Mouse (Mus musculus): ENCODE measurements around the gene Ppp1r12b. TPM values are rescaled to one million over a fixed set of nuclear protein-coding genes. Genes with fewer than 3 reads are reported as not detected.

Ppp1r12b gene
- total and polyA plus RNA-seq, 3 experiments = 4.3 to 13.8 (median 12.3) TPM

DNA sequence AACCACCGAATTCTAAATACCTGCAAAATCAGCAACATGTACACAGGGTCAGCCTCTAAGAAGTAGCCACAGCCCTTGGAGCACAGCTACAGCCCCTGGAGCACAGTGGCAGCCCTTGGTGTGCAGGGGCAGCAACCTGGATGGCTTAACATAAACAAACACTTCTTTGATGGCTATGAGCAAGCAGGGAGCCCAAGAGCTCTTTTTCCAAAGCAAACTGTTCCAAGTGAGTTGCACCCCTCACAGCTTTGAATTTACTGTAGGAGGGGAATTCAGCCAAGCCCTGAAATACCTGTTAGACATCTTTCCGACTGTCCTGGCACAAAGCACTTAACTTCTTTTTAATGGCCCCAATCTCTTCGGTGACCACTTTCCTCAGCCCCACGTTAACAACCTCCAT lies 14.9 kb downstream of the Ppp1r12b start:
- DNase-seq = no peak

GRCm38 (mm10) chr1:134938233-134938632 lies 17.5 kb downstream of the Ppp1r12b start:
- no peak for DNase-seq

DNA sequence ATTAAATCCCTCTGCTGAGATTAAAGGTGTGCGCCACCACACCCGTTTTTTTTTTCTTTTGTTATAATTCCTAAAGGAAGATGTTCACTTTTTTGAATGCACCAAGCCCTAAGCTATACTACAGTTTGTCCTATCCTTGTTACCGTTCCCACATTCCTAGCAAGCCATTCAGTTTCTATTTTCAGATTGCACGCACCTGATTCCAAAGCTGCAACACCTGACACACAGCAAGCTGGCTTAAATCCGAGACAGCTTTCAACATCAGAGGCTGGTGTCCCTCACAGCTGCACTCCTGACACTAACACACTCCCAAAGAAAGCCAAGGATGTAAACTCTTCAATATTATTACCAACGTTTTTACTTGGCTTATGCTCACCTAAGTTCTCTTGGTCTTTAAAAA lies 19.4 kb downstream of the Ppp1r12b start:
- DNase-seq = no peak

- DNase-seq = no peak
Measured at GRCm38 (mm10) chr1:134932431-134932830, 23.3 kb downstream of the Ppp1r12b start.

DNA sequence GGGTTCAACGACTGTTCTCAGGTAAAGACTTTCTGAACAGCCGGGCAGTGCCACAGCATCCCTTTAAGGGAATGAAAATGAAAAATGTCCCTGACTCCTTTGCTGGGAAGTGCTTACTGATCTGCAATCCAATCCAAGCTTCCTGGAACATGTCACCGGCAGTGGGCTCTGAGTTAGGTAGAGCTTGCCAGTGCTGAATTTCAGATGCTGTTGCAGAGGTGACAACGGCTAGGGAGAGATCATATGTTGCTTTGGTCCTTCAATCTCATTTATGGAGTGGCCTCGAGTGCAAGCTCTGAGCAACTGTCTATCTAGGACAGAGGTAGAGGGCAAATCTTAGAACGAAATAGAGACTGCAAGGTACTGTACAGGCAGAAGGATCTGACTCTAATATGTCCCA lies 36.7 kb downstream of the Ppp1r12b start:
- no peak for DNase-seq

- no peak for DNase-seq
Measured at GRCm38 (mm10) chr1:134915421-134915820, 40.3 kb downstream of the Ppp1r12b start.

DNA sequence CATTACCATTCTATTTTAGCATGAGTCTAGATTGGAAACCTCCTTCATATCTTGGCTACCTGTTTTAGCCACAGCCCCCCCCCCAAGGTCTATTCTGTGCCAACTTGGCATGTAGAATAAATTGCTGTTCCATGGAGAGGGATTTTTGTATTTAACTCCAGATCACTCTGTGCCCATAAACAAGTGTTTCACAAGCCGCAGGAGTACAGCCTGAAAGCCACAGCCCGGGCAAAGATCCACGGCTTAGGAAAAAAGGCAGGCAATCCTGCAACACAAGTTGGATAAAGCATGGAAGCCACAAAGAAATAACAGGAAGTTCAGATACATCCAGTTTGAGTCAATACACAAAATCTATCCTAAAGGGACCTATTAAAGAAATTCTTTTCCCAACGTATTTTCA lies 42.2 kb downstream of the Ppp1r12b start:
- DNase-seq = peak; percentile 29

GRCm38 (mm10) chr1:134911892-134912291 lies 43.9 kb downstream of the Ppp1r12b start:
- DNase-seq = no peak

- DNase-seq = no peak
Measured at GRCm38 (mm10) chr1:134910037-134910436, 45.7 kb downstream of the Ppp1r12b start.

DNA sequence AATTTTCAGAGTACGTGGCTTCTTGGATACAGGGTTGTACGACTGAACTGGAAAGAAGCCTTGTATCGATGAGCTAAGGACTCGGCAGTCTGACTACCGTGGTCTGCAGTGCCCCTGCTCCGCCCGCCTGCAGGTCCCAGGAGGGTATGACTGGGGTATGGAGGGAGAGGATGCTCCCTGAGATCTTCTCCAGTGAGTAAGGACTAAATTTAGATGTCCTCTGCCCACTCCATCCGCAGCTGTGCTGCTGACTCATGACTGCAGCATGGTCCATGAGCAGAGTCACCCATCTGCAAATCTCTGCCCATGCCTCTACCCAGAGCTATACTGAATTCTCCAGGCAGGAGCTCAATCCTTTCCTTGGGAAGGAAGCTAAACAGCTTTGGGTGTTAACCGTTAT lies 46.3 kb downstream of the Ppp1r12b start:
- peak; percentile 19 for DNase-seq

DNA sequence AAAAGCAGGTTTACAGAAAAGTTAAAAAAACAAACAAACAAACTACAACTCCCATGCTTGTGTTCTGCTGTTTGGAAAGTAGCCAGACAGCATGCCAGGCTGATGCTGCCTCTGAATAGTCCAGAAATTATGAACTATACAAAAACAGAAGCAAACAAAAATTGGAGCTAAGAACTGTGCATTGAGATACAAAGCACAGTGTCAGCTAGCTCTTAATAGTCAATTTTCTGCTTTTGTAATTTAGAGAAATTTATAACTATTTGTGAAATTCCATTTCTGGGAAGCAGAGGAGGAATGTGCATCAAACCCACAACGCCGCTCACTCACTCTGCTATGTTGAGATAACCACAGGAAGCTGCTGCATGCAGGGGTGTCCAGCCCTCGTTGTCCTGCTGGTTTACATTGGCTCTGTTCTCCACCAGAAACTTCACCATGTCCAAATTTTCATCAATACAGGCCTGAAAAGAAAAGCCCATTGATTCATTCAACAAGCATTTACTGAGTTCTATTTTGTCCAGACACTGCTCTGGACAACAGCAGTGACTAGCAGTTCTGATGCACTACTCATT lies 53.6 kb downstream of the Ppp1r12b start:
- DNase-seq = no peak

GRCm38 (mm10) chr1:134896008-134896407 lies 59.7 kb downstream of the Ppp1r12b start:
- no peak for DNase-seq

DNA sequence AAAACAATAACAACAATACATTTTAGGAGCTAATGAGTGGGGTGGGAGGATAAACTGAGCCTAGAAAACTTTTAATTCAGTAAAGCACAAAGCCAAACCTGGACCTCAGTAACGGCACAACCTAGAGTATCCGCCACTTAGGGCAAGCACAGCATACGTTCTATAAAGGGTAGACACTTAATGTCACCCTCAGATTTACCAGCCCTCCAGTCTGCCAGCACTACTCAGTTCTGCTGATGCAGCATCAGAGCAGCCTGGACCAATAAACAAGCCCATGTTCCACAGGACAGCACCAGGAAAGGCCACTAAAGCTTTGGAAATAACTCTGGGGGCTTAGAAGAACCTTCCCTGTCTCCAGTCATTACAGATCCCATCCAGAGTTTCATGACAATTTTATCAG lies 60.9 kb downstream of the Ppp1r12b start:
- no peak for DNase-seq

- no peak for DNase-seq
Measured at GRCm38 (mm10) chr1:134891916-134892315, 63.8 kb downstream of the Ppp1r12b start.

- DNase-seq = no peak
Measured at GRCm38 (mm10) chr1:134889629-134890028, 66.1 kb downstream of the Ppp1r12b start.

GRCm38 (mm10) chr1:134875800-134876199 lies 79.9 kb downstream of the Ppp1r12b start:
- DNase-seq = no peak

- no peak for DNase-seq
Measured at GRCm38 (mm10) chr1:134872678-134873077, 83.1 kb downstream of the Ppp1r12b start.

- DNase-seq = no peak
Measured at GRCm38 (mm10) chr1:134866426-134866825, 89.3 kb downstream of the Ppp1r12b start.

GRCm38 (mm10) chr1:134865552-134865951 lies 90.2 kb downstream of the Ppp1r12b start:
- DNase-seq = no peak

DNA sequence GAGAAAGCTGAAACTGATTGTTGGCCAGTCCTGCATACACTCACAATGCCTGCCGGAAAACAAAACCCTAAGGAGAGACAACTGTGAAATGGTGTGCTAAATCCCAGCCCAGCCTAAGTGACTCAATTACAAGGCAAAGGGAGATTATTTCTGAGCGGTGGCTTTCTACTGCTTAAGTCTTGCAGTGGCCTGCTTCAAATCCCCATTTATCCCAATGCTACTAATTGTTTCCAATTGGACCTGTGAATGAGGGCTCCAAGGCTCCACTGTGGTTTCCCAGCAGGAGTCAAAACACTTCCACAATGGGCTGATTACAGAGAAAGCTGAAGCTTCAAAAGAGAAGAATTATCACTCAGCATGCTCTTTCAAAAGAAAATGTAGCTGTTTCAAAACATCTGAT lies 95.2 kb downstream of the Ppp1r12b start:
- DNase-seq = no peak

GRCm38 (mm10) chr1:134858344-134859053 lies 97.2 kb downstream of the Ppp1r12b start:
- peak; percentile 45 for DNase-seq

DNA sequence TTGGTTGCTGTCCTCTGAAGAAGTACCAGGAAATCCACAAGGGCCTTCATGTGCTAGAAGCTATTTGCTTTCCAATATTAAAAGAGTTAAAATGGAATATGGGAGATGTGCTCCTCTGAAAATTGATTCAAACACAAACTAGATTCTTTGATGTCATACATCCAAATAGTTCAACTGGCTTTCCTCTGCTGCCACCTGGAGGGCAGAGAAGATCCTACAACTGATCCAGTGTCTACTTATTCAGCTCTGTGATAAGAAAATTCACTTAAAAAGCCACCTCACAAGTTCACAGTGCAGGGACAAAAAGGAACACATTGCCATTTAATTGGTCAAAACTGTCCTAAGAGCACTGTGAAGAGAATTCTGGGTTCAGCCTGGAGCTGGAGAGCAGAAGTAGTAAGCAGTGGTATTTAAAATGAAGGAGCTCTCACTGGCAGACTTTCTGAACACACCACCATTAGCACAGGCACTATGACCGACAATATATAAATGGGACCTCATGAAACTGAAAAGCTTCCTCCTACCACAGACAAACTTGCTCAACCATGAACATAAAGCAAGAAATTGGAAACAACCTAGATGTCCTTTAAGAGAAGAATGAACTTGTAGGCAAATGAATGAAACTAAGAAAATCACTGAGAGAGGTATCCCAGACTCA lies 101.3 kb downstream of the Ppp1r12b start:
- DNase-seq = peak; percentile 60

DNA sequence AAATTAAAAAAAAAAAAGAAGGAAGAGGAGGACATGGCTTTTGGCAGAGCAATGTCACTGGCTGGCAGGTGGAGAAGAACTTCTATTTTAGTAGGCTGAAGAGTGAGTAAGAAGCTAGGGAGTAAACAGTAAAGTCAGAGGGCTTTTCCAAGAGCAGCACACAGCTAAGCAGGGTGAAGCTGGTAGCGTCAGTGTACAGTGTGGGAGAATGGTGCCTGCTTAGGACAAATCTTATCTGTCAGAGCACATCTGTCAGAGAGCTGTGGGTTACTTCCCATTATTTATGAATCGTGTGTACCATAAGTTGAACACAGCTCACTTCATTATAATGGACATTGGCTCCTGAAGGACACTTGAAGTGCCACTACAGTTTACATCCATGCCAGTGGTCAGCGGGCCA lies 102.9 kb downstream of the Ppp1r12b start:
- no peak for DNase-seq

GRCm38 (mm10) chr1:134851211-134851610 lies 104.5 kb downstream of the Ppp1r12b start:
- DNase-seq = no peak

Data from adrenal gland, adult 2 months (tissue).